30 mouse cellular contexts compared by ENCODE assay signal in the genomic region with DNA sequence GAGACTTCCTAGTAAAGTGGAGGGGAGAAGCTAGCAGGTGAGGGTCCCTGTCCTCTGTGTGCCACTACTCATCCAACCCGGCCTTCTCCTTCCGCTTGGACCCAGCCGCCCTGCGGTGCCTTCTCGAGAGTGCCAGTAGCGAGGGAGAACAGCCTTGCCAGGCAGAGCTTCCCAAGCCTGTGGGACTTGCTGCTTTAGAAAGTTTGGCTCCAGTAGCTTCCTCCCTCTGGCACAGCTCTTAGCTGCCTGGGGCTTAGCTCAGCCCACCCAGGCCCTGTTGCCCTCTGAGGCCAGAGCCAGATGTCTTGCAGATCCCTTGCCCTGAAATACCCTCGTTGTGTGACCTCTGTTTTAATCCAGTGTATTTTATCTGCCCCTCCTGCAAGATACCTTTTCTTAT. TPM values are rescaled to one million over a fixed set of nuclear protein-coding genes. Genes with fewer than 3 reads are reported as not detected.
DNase-seq lines count a peak whose midpoint lies in the region; ATAC-seq and TF ChIP-seq lines count a peak whose summit lies in the region.
"Had no signal": no experiment of that assay in that cellular context is flagged by ENCODE, and none has a peak within 500 bp of the region (broad histone marks: within the 10 kb centered on the region; RNA-seq: fewer than 3 reads in every experiment).

No protein-coding gene starts in this region.

- H3K9ac ChIP-seq in kidney, embryonic 16.5 days (replicated peaks; ENCODE audit: low read length): 0 out of 2 replicates have a peak overlapping the region, but pooled peaks have one; percentile 6
- H3K9ac ChIP-seq: embryonic facial prominence, embryonic 13.5 days; hindbrain, embryonic 13.5 days; kidney, embryonic 15.5 days; liver, embryonic 14.5 days; lung, embryonic 14.5 days; midbrain, embryonic 12.5 days; stomach, embryonic 15.5 days had no signal

- WGBS in kidney, embryonic 16.5 days: 87% methylated on average over 7 of the region's 7 CpGs

- no peaks in the 10 kb centered on the region for H3K36me3 ChIP-seq in kidney, embryonic 16.5 days (ENCODE audit: insufficient read depth, low read length)
- H3K36me3 ChIP-seq: embryonic facial prominence, embryonic 13.5 days; kidney, embryonic 15.5 days; midbrain, embryonic 12.5 days; stomach, embryonic 15.5 days had no signal

- H3K27ac ChIP-seq in gastrocnemius, adult 2 months: peak overlapping the region; percentile 1; the same call in 1 of the 2 replicates
- no peak overlapping the region for H3K27ac ChIP-seq in kidney, embryonic 16.5 days (ENCODE audit: low read length)
- H3K27ac ChIP-seq in brown adipose tissue, adult 24 weeks (replicated peaks; ENCODE audit: low read depth, low read length): peak overlapping the region; percentile 2; the same call in 1 of the 2 replicates
- H3K27ac ChIP-seq: embryonic facial prominence, embryonic 13.5 days; hindbrain, embryonic 13.5 days; kidney, embryonic 15.5 days; liver, embryonic 14.5 days; midbrain, embryonic 12.5 days; stomach, embryonic 15.5 days had no signal

- no peak overlapping the region for H3K4me2 ChIP-seq in kidney, embryonic 16.5 days (replicated peaks; ENCODE audit: low read depth, low read length)
- H3K4me2 ChIP-seq: embryonic facial prominence, embryonic 13.5 days; hindbrain, embryonic 13.5 days; kidney, embryonic 15.5 days; lung, embryonic 14.5 days; midbrain, embryonic 12.5 days; stomach, embryonic 15.5 days had no signal

- no peaks in the 10 kb centered on the region for H3K9me3 ChIP-seq in kidney, embryonic 16.5 days (ENCODE audit: low read length)
- H3K9me3 ChIP-seq: embryonic facial prominence, embryonic 13.5 days; hindbrain, embryonic 13.5 days; kidney, embryonic 15.5 days; midbrain, embryonic 12.5 days; stomach, embryonic 15.5 days had no signal

- TF ChIP-seq CTCF in gastrocnemius, adult 2 months (IDR thresholded peaks at IDR 0.05): no peak

- no peak for ATAC-seq in kidney, embryonic 16.5 days (ENCODE audit: low FRiP score, low TSS enrichment)
- ATAC-seq: activated CD4-positive, CD25-positive, alpha-beta regulatory T cell, adult 4 months; inflammation-experienced regulatory T-cells, adult 6 months had no signal

- H3K4me3 ChIP-seq in gastrocnemius, adult 2 months: no peak overlapping the region
- no peak overlapping the region for H3K4me3 ChIP-seq in kidney, embryonic 16.5 days (ENCODE audit: low read length)
- no peak overlapping the region for H3K4me3 ChIP-seq in brown adipose tissue, adult 24 weeks (ENCODE audit: insufficient read depth, low read depth, low read length)
- H3K4me3 ChIP-seq: embryonic facial prominence, embryonic 13.5 days; erythroblast, embryonic 14.5 days; hindbrain, embryonic 13.5 days; kidney, embryonic 15.5 days; midbrain, embryonic 12.5 days; stomach, embryonic 15.5 days had no signal

- H3K27me3 ChIP-seq in kidney, embryonic 16.5 days (ENCODE audit: insufficient read depth, low read length): no peaks in the 10 kb centered on the region
- H3K27me3 ChIP-seq: embryonic facial prominence, embryonic 13.5 days; hindbrain, embryonic 13.5 days; kidney, embryonic 15.5 days; stomach, embryonic 15.5 days had no signal

- H3K4me1 ChIP-seq in kidney, embryonic 16.5 days (ENCODE audit: insufficient read depth, low read length): peaks cover 27% of the 10 kb centered on the region
- peaks cover 13% of the 10 kb centered on the region for H3K4me1 ChIP-seq in brown adipose tissue, adult 24 weeks (ENCODE audit: control insufficient read depth, insufficient read depth, insufficient read length, low read length)

- intact Hi-C loops in gastrocnemius, adult 2 months (cut with DNase I): no loop called here

- DNase-seq in cerebellum, adult 8-10 months: peak; percentile 13
- no peak for DNase-seq in cerebellum, adult 11 months
- DNase-seq in gastrocnemius, adult 2 months: no peak
- DNase-seq in gastrocnemius, adult 18-20 months (ENCODE audit: low spot score): no peak
- no peak for DNase-seq in kidney, adult 9 months
- DNase-seq in right cerebral cortex, postnatal 10 days (ENCODE audit: low spot score in 2 of 2): no peak
- DNase-seq: adrenal gland, adult 2 months; adrenal gland, postnatal 36 days; embryo, embryonic 11 days; gastrocnemius, postnatal 36 days; heart, adult 18-20 months; heart, postnatal 14 days; kidney, adult 11 months; kidney, postnatal 36 days; layer of hippocampus, postnatal 36 days; liver; lung, embryonic 14.5 days; retina, postnatal 1 day; right cerebral cortex, postnatal 25 days had no signal

RNA-seq across cellular contexts. Expression of gene Epb41l1, which starts 50.2 kb away (rescaled TPM):
- 1 to 10 TPM; 3.8 to 4.6 TPM for total RNA-seq in gastrocnemius, adult 2 months (2021)
- total RNA-seq in gastrocnemius, adult 18-20 months (2021): 1 to 10 TPM; 4.6 to 4.8 TPM
- polyA plus RNA-seq in kidney, embryonic 16.5 days (2015; fragmentation: Nextera tagmentation; extraction: Ambion mirVana): 2.1 and 2.5 TPM in 2 replicates
- polyA plus RNA-seq in brown adipose tissue, adult 24 weeks (2012; ENCODE audit: insufficient read depth, insufficient read length, missing spikeins): 23.3 and 29.1 TPM in 2 replicates
